Mouse (Mus musculus) lung, embryonic 15.5 days (tissue): ENCODE results near the gene Tnnt1. TPM values are rescaled to one million over a fixed set of nuclear protein-coding genes. Genes with fewer than 3 reads are reported as not detected.
"Not testable (repeated sequence)": the region's sequence is repeated elsewhere in the genome, so short reads cannot be mapped to it uniquely, and the experiment has no call there.

Source experiments
- ATAC-seq: fragments of 200-750 bp; cut with Nextera tagmentation; 2 replicates; pipeline ENCODE4 v1.8.0; 2017; ENCODE audit warnings: moderate number of reproducible peaks, borderline replicate concordance; ENCODE audit not compliant: low FRiP score, low TSS enrichment; ENCODE audit errors: extremely low read depth
- H3K27ac ChIP-seq: fragments of 300-500 bp; sonication (generic); 2 replicates; pipeline ENCODE4 v1.5.1; 2015; ENCODE audit warnings: moderate library complexity, mild to moderate bottlenecking, inconsistent platforms
- H3K27me3 ChIP-seq: fragments of 300-500 bp; sonication (generic); 2 replicates; pipeline ENCODE4 v1.6.1; 2015; ENCODE audit warnings: inconsistent platforms
- H3K36me3 ChIP-seq: fragments of 300-500 bp; sonication (generic); 2 replicates; pipeline ENCODE4 v1.6.1; 2015; ENCODE audit warnings: inconsistent platforms
- H3K4me1 ChIP-seq: fragments of 300-500 bp; sonication (generic); 2 replicates; pipeline ENCODE4 v1.6.1; 2015; ENCODE audit warnings: inconsistent platforms
- H3K4me2 ChIP-seq: fragments of 300-500 bp; sonication (generic); 2 replicates; pipeline ENCODE4 v1.6.1; 2015; ENCODE audit warnings: inconsistent platforms, mild to moderate bottlenecking, moderate library complexity
- H3K4me3 ChIP-seq: fragments of 300-500 bp; sonication (generic); 2 replicates; pipeline ENCODE4 v1.5.1; 2015; ENCODE audit warnings: mild to moderate bottlenecking, inconsistent platforms
- H3K9ac ChIP-seq: fragments of 300-500 bp; sonication (generic); 2 replicates; pipeline ENCODE4 v1.6.1; 2015; ENCODE audit warnings: inconsistent platforms
- H3K9me3 ChIP-seq: fragments of 300-500 bp; sonication (generic); 2 replicates; pipeline ENCODE4 v1.6.1; 2016; ENCODE audit warnings: inconsistent platforms
- WGBS: fragments of 180-500 bp; shearing (Covaris S2); methylation state at CpG from one replicate; pipeline ENCODE4 v1.1.7; 2015; 5-methylcytosine and 5-hydroxymethylcytosine counted together
- polyA plus RNA-seq: library from polyadenylated mRNA; unstranded; fragments of >200 nt; fragmentation: Nextera tagmentation; extraction: Ambion mirVana; gene quantifications from 2 replicates; pipeline ENCODE4 v1.2.1, GENCODE M21; 2015

Tnnt1 gene
- polyA plus RNA-seq, 1 experiment from 2014 or later: 23.1 TPM

DNA sequence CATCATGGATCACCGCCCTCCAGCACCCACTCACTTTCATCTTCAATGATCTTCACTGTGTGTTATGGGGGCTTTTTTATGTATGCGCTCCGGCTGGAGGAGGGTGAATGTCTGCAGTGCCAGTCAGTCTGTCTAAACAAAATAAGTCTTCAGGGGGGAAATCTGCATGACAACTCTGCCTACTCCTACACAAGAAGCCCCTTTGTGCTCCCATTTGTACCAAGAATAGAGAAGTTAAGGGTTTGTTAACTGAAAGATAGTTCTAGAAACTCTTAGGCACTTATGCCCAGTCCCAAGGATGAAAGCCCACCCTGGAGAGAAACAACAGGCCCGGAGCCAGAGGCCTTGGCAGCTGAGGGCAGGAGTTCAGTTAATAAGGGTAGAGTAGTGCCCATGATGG, 20.2 kb upstream of the Tnnt1 start:
- WGBS: 93% methylated on average over 4 of the region's 4 CpGs
- ATAC-seq: no peak
- H3K36me3 ChIP-seq: no peaks in the 10 kb centered on the region
- no peak overlapping the region for H3K4me2 ChIP-seq
- H3K27me3 ChIP-seq: no peaks in the 10 kb centered on the region
- H3K9ac ChIP-seq: no peak overlapping the region
- H3K4me3 ChIP-seq: no peak overlapping the region
- peaks cover 4% of the 10 kb centered on the region for H3K4me1 ChIP-seq
- H3K9me3 ChIP-seq: no peaks in the 10 kb centered on the region
- H3K27ac ChIP-seq: no peak overlapping the region

DNA sequence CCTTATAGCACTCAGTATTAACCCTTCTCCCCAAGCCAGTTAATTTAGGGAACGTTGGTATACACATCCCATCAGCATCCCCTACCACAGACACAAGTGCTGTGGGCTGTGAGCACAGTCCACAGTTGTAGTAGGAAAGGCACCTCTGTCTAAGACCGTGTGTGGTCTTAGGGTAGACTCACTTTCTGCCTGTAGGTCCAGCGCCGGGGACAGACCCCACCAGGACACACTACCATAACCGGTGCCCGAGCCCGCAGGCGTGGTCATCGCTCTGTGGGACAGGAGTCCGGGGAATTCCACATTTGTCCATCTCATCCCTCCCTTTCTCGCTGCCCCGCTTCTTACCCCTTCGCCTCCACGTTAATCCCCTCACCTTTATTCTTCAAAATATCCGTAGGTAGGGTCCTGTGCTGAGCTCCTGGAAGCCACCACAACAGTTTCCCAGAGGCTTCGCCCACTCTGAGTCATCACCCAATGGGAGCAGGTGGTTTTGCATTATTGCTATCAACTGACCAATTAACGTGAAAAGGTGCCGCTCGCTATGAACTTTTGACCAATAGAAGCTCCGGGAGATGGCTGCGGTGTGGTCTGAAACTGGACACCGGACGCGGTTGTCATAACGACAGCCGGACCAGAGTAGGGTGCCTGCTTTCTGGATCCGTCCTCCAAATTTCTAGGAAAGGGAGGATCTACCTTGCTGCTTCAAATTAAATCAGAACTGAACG, 16.0 kb upstream of the Tnnt1 start, which contains the start of gene Dnaaf3:
Gene Dnaaf3, minus strand, starts transcription at position 449 of the 725 bp plus-strand sequence.
- H3K9me3 ChIP-seq: no peaks in the 10 kb centered on the region
- H3K9ac ChIP-seq: peak within 1 kb of the TSS; percentile 33
- H3K36me3 ChIP-seq: no peaks in the 10 kb centered on the region
- peaks cover 4% of the 10 kb centered on the region for H3K4me1 ChIP-seq
- no peaks in the 10 kb centered on the region for H3K27me3 ChIP-seq
- ATAC-seq: peak; percentile 89; the same call in 1 of the 2 replicates
- H3K27ac ChIP-seq: no peak within 1 kb of the TSS
- H3K4me2 ChIP-seq: peak within 1 kb of the TSS; percentile 66
- WGBS: 5% methylated on average over 28 of the region's 28 CpGs
- peak within 1 kb of the TSS; percentile 42 for H3K4me3 ChIP-seq

DNA sequence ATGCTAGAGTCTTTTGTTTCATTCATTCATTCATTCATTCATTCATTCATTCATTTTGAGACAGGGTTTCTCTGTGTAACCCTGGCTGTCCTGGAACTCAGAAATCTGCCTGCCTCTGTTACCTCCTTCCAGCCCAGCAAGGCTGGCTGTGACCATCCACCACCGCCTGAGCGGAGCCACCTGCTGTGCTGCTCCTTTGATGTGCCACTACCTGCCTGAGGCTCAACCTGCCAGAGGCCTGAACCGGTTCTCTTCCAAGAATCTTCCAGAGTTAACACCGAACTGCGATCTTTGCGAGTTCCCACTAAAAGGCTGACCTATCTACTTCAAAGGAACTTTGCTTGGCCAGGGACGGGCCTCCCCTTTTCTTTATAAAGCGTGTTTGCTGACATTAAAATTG, 14.0 kb upstream of the Tnnt1 start:
- H3K4me3 ChIP-seq, H3K9me3 ChIP-seq, H3K4me2 ChIP-seq, H3K27ac ChIP-seq, H3K36me3 ChIP-seq, H3K27me3 ChIP-seq, ATAC-seq, H3K9ac ChIP-seq: not testable (repeated sequence)
- peaks cover 15% of the 10 kb centered on the region for H3K4me1 ChIP-seq
- WGBS: 32% methylated on average over 8 of the region's 8 CpGs

DNA sequence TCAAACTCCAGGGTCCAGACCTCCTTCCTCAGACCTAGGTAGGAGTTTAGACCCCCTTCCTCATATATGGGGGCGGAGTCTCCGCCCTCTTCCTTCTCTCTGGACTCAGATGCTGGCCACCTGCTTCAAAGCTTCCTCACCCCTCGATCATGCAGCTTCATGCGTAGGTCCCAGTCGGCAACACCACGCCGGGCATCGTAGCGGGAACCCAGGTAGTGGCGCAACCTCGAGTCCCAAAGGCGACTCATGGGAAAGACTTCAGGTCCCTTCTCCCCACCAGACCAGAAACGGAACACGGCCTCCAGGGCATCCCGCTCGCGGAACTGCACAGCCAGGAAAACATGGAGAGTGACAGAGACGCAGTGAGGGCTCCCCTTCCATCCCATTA, 11.1 kb upstream of the Tnnt1 start:
- no peaks in the 10 kb centered on the region for H3K36me3 ChIP-seq
- ATAC-seq: no peak
- H3K4me2 ChIP-seq: peak overlapping the region; percentile 76; the same call in 1 of the 2 replicates
- peaks cover 15% of the 10 kb centered on the region for H3K4me1 ChIP-seq
- H3K9ac ChIP-seq: no peak overlapping the region
- H3K27me3 ChIP-seq: no peaks in the 10 kb centered on the region
- no peak overlapping the region for H3K4me3 ChIP-seq
- no peaks in the 10 kb centered on the region for H3K9me3 ChIP-seq
- 46% methylated on average over 18 of the region's 18 CpGs for WGBS
- H3K27ac ChIP-seq: no peak overlapping the region

DNA sequence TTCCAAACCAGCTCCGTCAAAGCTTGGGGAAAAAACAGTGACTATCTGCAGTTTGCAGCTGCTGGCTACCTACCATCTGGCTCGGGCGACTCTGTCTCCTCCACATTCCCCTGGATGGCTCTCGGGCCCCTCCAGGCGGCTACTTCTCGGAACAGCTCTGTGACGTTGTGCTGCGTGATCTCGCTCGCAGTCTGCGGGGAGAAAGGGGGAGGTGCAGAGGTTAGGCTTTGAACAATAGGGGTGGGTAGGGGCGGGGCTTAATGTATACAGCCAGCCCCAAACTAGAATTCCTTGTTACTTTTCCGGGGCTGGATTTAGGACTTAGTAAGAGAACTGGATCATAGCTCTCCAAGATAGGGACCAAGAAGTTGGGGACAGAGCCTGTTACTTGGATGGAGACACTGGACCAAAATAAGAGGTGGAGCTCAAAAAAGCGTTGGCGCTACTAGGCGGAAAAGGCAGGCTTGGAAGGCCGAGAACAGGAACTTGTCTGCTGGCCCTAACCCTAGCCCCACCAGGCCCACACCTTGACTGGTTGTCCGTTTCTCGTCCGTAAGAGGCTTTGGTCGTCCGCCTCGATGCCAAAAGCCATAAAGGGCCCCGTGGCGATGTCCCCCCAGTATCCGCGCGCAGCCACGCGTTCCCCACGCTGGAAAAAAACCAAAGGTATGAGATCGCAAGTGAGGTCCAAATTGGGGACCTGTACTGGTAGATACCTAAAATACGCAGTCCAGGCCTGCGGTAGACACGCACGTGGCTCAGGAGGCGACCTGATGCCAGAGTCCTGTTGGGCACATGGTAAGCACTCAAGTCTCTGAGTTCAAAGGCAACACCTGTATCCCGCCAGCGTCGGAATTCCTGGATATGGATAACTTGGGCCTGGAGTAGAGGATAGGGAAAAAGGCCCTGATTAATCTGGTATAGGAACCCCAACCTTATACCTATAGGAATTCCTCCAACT, 10.4 kb upstream of the Tnnt1 start:
- Histone ChIP-seq H3K9ac (peak overlapping the region; percentile 43), H3K4me1 (peaks cover 11% of the 10 kb centered on the region), H3K27me3 (0 out of 2 replicates have a peak, but pooled peaks cover 3% of the 10 kb centered on the region), H3K9me3 (no peaks in the 10 kb centered on the region), H3K4me3 (peak overlapping the region; percentile 43), H3K27ac (peak overlapping the region; percentile 53; the same call in 1 of the 2 replicates), H3K4me2 (peak overlapping the region; percentile 76), H3K36me3 (no peaks in the 10 kb centered on the region)
- peak; percentile 93 for ATAC-seq
- 24% methylated on average over 40 of the region's 40 CpGs for WGBS

DNA sequence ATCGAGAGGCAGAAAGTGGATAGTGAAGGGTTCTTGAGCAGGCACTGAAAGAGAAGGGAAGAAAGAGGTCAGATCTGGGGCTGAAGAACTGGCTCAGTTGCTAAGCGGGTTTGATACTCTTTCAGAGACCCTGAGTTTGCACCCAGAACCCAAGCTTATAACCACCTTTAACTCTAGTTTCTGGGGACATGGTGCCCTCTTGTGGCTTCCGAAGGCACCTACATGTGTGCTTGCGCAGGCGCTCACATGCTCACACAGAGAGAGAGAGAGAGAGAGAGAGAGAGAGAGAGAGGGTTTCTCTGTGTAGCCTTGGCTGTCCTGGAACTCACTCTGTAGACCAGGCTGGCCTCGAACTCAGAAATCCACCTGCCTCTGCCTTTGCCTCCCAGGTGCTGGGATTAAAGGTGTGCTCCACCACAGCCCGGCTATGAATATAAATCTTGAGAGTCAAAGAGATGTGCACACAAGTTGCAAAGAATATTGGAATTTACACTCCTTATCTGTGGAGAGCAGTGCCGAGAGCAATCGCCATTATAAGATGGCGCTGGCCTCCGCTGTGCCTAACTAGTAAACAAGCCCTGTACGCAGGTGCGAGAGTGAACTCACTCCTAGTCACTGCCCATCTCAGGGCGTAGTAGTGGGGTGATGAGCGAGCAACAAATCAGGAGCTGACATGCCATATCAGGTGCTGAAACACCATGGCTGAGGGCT, 8.2 kb upstream of the Tnnt1 start, which contains the start of gene Tnni3:
Gene Tnni3, minus strand, starts transcription at position 18 of the 711 bp plus-strand sequence.
- not testable (repeated sequence) for H3K27me3 ChIP-seq, H3K9me3 ChIP-seq, H3K36me3 ChIP-seq, H3K4me2 ChIP-seq, H3K9ac ChIP-seq, H3K4me3 ChIP-seq, H3K27ac ChIP-seq
- H3K4me1 ChIP-seq: peaks cover 11% of the 10 kb centered on the region
- WGBS: 67% methylated on average over 15 of the region's 15 CpGs
- ATAC-seq: peak; percentile 8; the same call in 1 of the 2 replicates

DNA sequence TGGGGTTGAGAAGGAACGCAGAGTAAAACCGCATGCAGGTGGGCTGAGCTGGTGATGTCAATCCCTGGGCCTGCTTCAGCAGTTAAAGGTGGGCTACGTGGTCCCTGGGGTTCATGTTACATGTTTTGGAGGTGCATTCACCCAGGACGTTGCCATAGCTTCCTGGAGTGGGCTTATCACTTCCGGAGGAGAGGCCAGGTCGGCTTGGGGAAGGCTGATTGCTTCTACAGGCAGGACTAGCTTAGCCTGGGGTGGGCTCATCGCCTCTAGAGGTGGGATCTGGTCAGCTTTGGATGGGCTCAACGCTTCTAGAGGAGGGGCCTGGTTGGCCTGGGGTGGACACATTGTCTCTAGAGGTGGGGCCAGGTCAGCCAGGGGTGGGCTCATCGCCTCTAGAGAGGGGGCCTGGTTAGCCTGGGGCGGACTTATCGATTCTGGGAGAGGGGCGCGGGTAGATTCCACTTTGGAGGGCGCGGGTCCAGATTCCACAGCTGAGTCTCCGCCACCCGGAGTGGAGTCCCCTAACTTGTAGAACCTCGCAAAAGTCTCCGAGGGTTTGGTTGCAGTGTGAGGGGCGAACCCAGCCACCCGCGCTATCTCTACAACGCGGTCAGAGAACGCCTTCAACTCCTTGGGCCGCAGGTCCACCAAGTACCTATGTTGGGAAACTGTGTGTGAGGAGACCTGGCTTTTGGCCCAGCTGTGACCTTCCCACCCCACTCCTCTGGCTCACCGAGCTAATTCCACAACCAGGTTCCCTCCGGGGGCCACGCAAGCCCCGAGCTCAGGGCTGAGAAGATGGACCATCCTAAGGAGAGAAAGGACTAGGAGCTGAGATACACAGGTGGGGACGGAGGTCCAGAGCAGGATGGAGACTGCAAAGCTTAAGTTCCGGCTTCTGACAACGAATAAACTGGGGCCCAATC, 7.3 kb upstream of the Tnnt1 start:
- Histone ChIP-seq H3K27ac (no peak overlapping the region), H3K4me1 (peaks cover 11% of the 10 kb centered on the region), H3K4me3 (no peak overlapping the region), H3K9me3 (no peaks in the 10 kb centered on the region), H3K9ac (no peak overlapping the region), H3K36me3 (no peaks in the 10 kb centered on the region), H3K27me3 (0 out of 2 replicates have a peak, but pooled peaks cover 5% of the 10 kb centered on the region), H3K4me2 (no peak overlapping the region)
- ATAC-seq: no peak
- WGBS: 87% methylated on average over 33 of the region's 33 CpGs

DNA sequence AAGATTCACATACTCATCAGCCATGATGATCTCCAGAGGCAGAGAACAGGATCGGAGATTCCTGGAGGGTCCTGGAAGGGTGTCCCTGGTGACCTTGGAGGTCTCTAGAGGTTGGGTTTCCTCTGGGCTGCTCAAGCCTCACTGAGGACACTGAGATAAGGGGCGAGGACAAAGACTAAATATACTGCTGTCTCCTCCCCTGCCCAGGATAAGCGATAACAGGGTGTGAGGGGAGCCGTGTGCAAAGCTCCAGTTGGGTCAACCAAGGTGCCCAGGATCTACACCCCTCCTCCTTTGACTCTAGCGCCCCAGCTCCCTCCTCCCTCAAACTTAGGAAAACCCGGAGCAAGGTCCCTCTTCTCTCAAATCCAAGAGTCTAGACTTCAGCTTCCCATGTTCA, 6.1 kb upstream of the Tnnt1 start:
- H3K4me2 ChIP-seq: no peak overlapping the region
- H3K4me3 ChIP-seq: no peak overlapping the region
- no peak for ATAC-seq
- H3K9me3 ChIP-seq: no peaks in the 10 kb centered on the region
- 69% methylated on average over 6 of the region's 6 CpGs for WGBS
- H3K36me3 ChIP-seq: no peaks in the 10 kb centered on the region
- H3K4me1 ChIP-seq: peaks cover 14% of the 10 kb centered on the region
- H3K9ac ChIP-seq: no peak overlapping the region
- 0 out of 2 replicates have a peak, but pooled peaks cover 5% of the 10 kb centered on the region for H3K27me3 ChIP-seq
- no peak overlapping the region for H3K27ac ChIP-seq

DNA sequence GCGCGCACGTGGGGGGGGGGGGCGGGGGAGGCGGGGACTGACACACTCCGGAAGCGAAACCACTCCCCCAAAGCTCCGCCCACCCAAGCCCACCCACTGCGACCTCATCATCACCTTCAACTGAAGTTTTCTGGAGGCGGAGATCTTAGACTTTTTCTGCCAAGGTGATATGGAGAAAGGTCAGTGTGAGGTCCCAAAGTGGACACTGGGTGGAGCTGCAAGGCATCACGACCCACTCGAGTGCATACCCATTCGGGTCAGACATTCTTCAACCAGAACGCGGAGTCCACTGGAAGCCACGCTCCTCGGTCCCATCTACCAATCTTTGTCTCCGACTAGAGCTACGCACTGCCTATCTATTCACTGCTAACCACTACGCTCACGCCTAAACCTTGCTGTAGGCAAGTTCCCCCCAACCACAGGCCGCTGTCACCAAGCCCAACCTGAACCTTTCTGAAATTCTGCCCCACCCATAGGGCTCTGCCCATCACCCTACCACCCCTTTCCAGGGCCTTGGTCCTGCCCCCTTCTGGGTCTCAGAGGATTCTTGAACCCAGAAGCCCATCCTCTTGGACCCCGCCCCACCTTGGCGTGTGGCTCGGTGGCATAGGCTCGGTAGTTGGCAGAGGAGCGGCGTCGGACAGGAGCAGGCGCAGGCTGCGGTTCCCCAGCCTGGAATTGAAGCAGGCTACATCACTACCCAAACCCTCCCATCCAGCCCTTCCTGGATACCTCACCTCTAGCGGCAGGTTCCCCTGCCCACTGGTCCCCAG, 5.2 kb upstream of the Tnnt1 start:
- Histone ChIP-seq H3K4me1 (peaks cover 11% of the 10 kb centered on the region), H3K27ac (no peak overlapping the region), H3K9ac (no peak overlapping the region), H3K4me2 (peak overlapping the region; percentile 56), H3K4me3 (peak overlapping the region; percentile 20), H3K27me3 (0 out of 2 replicates have a peak, but pooled peaks cover 5% of the 10 kb centered on the region), H3K9me3 (no peaks in the 10 kb centered on the region), H3K36me3 (no peaks in the 10 kb centered on the region)
- ATAC-seq: peak; percentile 19; the same call in 1 of the 2 replicates
- WGBS: 25% methylated on average over 32 of the region's 32 CpGs

DNA sequence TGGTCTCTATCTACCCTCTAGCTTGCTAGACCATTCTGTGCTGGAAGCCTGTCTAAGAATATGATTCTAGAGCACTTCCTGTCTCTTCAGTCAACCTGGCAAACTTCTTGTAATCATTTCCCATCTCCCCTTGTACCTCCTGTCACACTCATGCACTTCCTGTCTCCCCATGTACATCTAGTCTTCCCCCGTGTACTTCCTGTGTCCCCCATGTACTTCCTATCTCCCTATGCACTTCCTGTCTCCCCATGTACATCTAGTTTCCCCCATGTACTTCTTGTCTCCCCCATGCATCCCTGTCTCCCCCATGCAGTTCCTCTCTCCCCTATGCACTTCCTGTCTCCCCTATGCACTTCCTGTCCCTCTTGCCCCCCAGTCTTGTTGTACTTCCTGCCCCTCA, 2.3 kb upstream of the Tnnt1 start:
- no peak overlapping the region for H3K4me3 ChIP-seq
- H3K9me3 ChIP-seq: no peaks in the 10 kb centered on the region
- 65% methylated on average over 1 of the region's 1 CpGs for WGBS
- H3K36me3 ChIP-seq: no peaks in the 10 kb centered on the region
- H3K4me1 ChIP-seq: peaks cover 18% of the 10 kb centered on the region
- 0 out of 2 replicates have a peak, but pooled peaks cover 5% of the 10 kb centered on the region for H3K27me3 ChIP-seq
- H3K9ac ChIP-seq: no peak overlapping the region
- H3K4me2 ChIP-seq: no peak overlapping the region
- no peak overlapping the region for H3K27ac ChIP-seq
- ATAC-seq: no peak
